Mouse (Mus musculus) heart, embryonic 16.5 days (tissue): ENCODE data around the gene A1cf. TPM values are rescaled to one million over a fixed set of nuclear protein-coding genes. Genes with fewer than 3 reads are reported as not detected.

Experiments used
- ATAC-seq: fragments of 200-750 bp; cut with Nextera tagmentation; replicated peaks from 2 replicates; pipeline ENCODE4 v1.8.0; 2017; ENCODE audit warnings: moderate number of reproducible peaks; ENCODE audit not compliant: insufficient read depth, low FRiP score; ENCODE audit errors: extremely low read depth
- H3K27ac ChIP-seq: fragments of 300-500 bp; sonication (generic); 2 replicates; pipeline ENCODE4 v1.5.1; 2014; ENCODE audit warnings: mild to moderate bottlenecking, low read length, control low read depth, moderate library complexity
- H3K27me3 ChIP-seq: fragments of 300-500 bp; sonication (generic); 2 replicates; pipeline ENCODE4 v1.6.1; 2014; ENCODE audit warnings: low read length, mixed read lengths; ENCODE audit not compliant: control insufficient read depth, insufficient read depth
- H3K36me3 ChIP-seq: fragments of 300-500 bp; sonication (generic); 2 replicates; pipeline ENCODE4 v1.6.1; 2014; ENCODE audit not compliant: control insufficient read depth, insufficient read depth
- H3K4me1 ChIP-seq: fragments of 300-500 bp; sonication (generic); 2 replicates; pipeline ENCODE4 v1.6.1; 2014; ENCODE audit warnings: low read length, mixed read lengths; ENCODE audit not compliant: control insufficient read depth, insufficient read depth
- H3K4me2 ChIP-seq: fragments of 300-500 bp; sonication (generic); 2 replicates; pipeline ENCODE4 v1.6.1; 2014; ENCODE audit warnings: low read depth, mild to moderate bottlenecking, control low read depth, low read length
- H3K4me3 ChIP-seq: fragments of 300-500 bp; sonication (generic); 2 replicates; pipeline ENCODE4 v1.5.1; 2014; ENCODE audit warnings: mild to moderate bottlenecking, control low read depth, low read length
- H3K9ac ChIP-seq: fragments of 300-500 bp; sonication (generic); 2 replicates; pipeline ENCODE4 v1.6.1; 2014; ENCODE audit warnings: low read length, control low read depth
- H3K9me3 ChIP-seq: fragments of 300-500 bp; sonication (generic); replicated peaks from 2 replicates; pipeline ENCODE4 v1.6.1; 2016; ENCODE audit warnings: low read length; ENCODE audit not compliant: control insufficient read depth
- WGBS: fragments of 180-500 bp; shearing (Covaris S2); extraction: QIAGEN DNeasy Blood & Tissue Kit; methylation state at CpG from one replicate; pipeline ENCODE4 v1.1.7; 2014; 5-methylcytosine and 5-hydroxymethylcytosine counted together
- polyA plus RNA-seq: library from polyadenylated mRNA; unstranded; fragments of >200 nt; fragmentation: Nextera tagmentation; extraction: Ambion mirVana; gene quantifications from 2 replicates; pipeline ENCODE4 v1.2.1, GENCODE M21; 2015

The A1cf gene
- not detected in 2 replicates for polyA plus RNA-seq

DNA sequence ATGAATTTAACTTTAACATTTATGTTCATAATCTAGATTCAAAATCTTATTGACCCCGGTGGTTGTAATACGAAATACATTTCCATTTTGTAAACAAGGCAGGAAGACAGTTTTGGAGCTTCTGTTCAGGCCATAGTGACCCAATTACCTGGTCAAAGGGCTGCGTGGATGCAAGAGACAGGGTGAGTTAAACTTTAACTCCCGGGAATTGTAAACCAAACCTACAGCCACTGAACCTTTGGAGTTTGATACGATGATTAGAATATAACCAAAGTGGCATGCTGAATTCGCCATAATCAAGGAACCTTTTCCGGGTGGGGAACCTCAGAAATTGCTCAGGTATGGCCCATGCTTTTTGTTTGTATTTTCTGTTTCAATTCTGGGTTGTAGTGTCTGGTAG is at the start of gene A1cf:
Gene A1cf, plus strand, starts transcription at position 244 of the 400 bp plus-strand sequence.
- H3K27ac ChIP-seq = no peak within 1 kb of the TSS
- ATAC-seq = no peak
- H3K9ac ChIP-seq = no peak within 1 kb of the TSS
- no peaks in the 10 kb centered on the region for H3K4me1 ChIP-seq
- 80% methylated on average over 7 of the region's 7 CpGs for WGBS
- no peaks in the 10 kb centered on the region for H3K36me3 ChIP-seq
- H3K4me3 ChIP-seq = no peak within 1 kb of the TSS
- no peaks in the 10 kb centered on the region for H3K9me3 ChIP-seq
- H3K4me2 ChIP-seq = no peak within 1 kb of the TSS
- no peaks in the 10 kb centered on the region for H3K27me3 ChIP-seq

- Histone ChIP-seq H3K9me3 (no peaks in the 10 kb centered on the region), H3K27me3 (no peaks in the 10 kb centered on the region), H3K36me3 (no peaks in the 10 kb centered on the region), H3K9ac (no peak overlapping the region), H3K4me3 (no peak overlapping the region), H3K27ac (no peak overlapping the region), H3K4me2 (no peak overlapping the region), H3K4me1 (no peaks in the 10 kb centered on the region)
- ATAC-seq = no peak
- 86% methylated on average over 5 of the region's 5 CpGs for WGBS
Observed at GRCm38 (mm10) chr19:31834250-31834649, 34.3 kb upstream of the A1cf start.

GRCm38 (mm10) chr19:31861909-31862308 is 6.7 kb upstream of the A1cf start:
- Histone ChIP-seq H3K36me3 (no peaks in the 10 kb centered on the region), H3K27ac (no peak overlapping the region), H3K9ac (no peak overlapping the region), H3K4me2 (no peak overlapping the region), H3K27me3 (no peaks in the 10 kb centered on the region), H3K4me1 (no peaks in the 10 kb centered on the region), H3K9me3 (no peaks in the 10 kb centered on the region), H3K4me3 (no peak overlapping the region)
- 52% methylated on average over 3 of the region's 3 CpGs for WGBS
- no peak for ATAC-seq

DNA sequence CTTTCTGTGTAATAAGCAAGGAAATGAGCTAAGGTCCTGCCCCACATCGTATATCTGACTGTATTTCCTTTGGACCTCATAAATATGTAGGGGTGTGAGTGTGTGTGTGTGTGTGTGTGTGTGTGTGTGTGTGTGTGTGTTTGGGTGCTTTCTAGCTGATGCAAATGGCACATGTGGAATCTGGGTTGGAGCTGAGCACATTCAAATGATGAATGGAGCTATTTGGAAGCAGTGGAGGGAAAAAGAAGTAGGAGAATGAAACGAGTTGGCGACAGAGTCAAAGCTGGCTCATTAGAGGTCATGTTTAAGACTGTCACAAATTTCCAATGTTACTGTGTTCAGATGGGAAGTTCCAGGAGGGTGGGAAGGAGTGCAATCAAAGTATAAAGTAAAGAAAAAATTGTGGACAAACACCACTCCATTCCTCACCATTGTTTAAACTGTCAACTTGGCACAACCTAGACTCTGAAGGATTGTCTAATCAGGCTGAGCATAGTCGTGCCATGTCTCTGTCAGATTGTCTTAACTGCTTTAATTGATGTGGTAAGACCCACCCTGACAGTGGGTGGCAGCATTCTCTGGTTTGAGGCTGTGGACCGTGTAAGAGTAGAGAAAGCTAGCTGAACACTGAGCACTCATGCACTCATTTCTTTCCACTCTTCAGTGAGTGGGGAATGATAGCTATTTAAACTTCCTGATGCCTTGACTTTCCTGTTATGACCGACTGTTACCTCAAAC is 5.9 kb upstream of the A1cf start:
- Histone ChIP-seq H3K4me1 (no peaks in the 10 kb centered on the region), H3K27ac (no peak overlapping the region), H3K36me3 (no peaks in the 10 kb centered on the region), H3K27me3 (no peaks in the 10 kb centered on the region), H3K4me3 (no peak overlapping the region), H3K4me2 (no peak overlapping the region), H3K9ac (no peak overlapping the region), H3K9me3 (no peaks in the 10 kb centered on the region)
- 69% methylated on average over 6 of the region's 6 CpGs for WGBS
- no peak for ATAC-seq

- no peak for ATAC-seq
- Histone ChIP-seq H3K27ac (no peak overlapping the region), H3K9me3 (no peaks in the 10 kb centered on the region), H3K4me3 (no peak overlapping the region), H3K4me2 (no peak overlapping the region), H3K9ac (no peak overlapping the region), H3K27me3 (no peaks in the 10 kb centered on the region), H3K4me1 (no peaks in the 10 kb centered on the region), H3K36me3 (no peaks in the 10 kb centered on the region)
- WGBS = 78% methylated on average over 4 of the region's 4 CpGs
Observed at GRCm38 (mm10) chr19:31865451-31865850, 3.1 kb upstream of the A1cf start.

- WGBS = 74% methylated on average over 4 of the region's 4 CpGs
- Histone ChIP-seq H3K27ac (no peak overlapping the region), H3K9me3 (no peaks in the 10 kb centered on the region), H3K36me3 (no peaks in the 10 kb centered on the region), H3K27me3 (no peaks in the 10 kb centered on the region), H3K4me1 (no peaks in the 10 kb centered on the region), H3K9ac (no peak overlapping the region), H3K4me3 (no peak overlapping the region), H3K4me2 (no peak overlapping the region)
- no peak for ATAC-seq
Observed at GRCm38 (mm10) chr19:31868076-31868475, 488 bp upstream of the A1cf start.

DNA sequence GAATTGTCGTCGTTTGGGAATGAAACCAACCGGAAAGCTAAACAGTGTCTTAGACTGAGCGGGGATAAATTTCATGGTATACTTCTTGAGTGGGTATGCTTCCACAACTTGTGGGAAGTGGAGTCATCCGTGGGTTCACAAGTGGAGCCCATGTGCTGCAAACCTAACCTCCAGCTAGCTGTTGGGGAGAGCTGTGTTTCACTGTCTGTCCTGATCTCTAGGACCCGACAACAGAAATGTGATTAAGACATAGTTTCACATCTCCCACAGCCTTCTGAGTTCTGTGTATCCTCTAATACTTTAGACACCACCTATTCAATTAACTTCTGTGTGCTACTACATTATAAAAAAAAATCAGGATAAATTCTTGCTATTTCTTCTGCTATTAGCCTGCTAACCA is 407 bp downstream of the A1cf start:
- H3K36me3 ChIP-seq = no peaks in the 10 kb centered on the region
- ATAC-seq = no peak
- H3K27me3 ChIP-seq = no peaks in the 10 kb centered on the region
- H3K4me1 ChIP-seq = no peaks in the 10 kb centered on the region
- H3K4me3 ChIP-seq = no peak overlapping the region
- 81% methylated on average over 6 of the region's 6 CpGs for WGBS
- no peak overlapping the region for H3K27ac ChIP-seq
- H3K9me3 ChIP-seq = no peaks in the 10 kb centered on the region
- H3K9ac ChIP-seq = no peak overlapping the region
- H3K4me2 ChIP-seq = no peak overlapping the region

- Histone ChIP-seq H3K27ac (no peak overlapping the region), H3K27me3 (no peaks in the 10 kb centered on the region), H3K4me2 (no peak overlapping the region), H3K9ac (no peak overlapping the region), H3K4me1 (no peaks in the 10 kb centered on the region), H3K9me3 (no peaks in the 10 kb centered on the region), H3K4me3 (no peak overlapping the region), H3K36me3 (no peaks in the 10 kb centered on the region)
- no peak for ATAC-seq
- 71% methylated on average over 2 of the region's 2 CpGs for WGBS
Observed at GRCm38 (mm10) chr19:31871377-31871776, 2.8 kb downstream of the A1cf start.

GRCm38 (mm10) chr19:31877968-31878367 is 9.4 kb downstream of the A1cf start:
- Histone ChIP-seq H3K9ac (no peak overlapping the region), H3K36me3 (no peaks in the 10 kb centered on the region), H3K4me3 (no peak overlapping the region), H3K27ac (no peak overlapping the region), H3K4me1 (no peaks in the 10 kb centered on the region), H3K4me2 (no peak overlapping the region), H3K9me3 (no peaks in the 10 kb centered on the region), H3K27me3 (no peaks in the 10 kb centered on the region)
- 58% methylated on average over 4 of the region's 4 CpGs for WGBS
- ATAC-seq = no peak
